Mouse (Mus musculus): ENCODE results near the gene Dad1.

- TF ChIP-seq CTCF (IDR thresholded peaks at IDR 0.05; ENCODE audit: borderline replicate concordance, insufficient read depth, low read length) (peak; percentile 49; the same call in 1 of the 2 replicates), POLR2A (IDR thresholded peaks at IDR 0.05; ENCODE audit: low read depth, low read length) (no peak)
These were observed 25.9 kb downstream of the Dad1 start for GRCm38 (mm10) chr14:54227911-54228451.

Measured in embryonic fibroblast, embryonic 13.5 days (primary cell).